Mouse (Mus musculus) lung, adult 18-20 months (tissue): Measurements from ENCODE around the gene Pcgf5.
"Not testable (repeated sequence)": the region's sequence is repeated elsewhere in the genome, so short reads cannot be mapped to it uniquely, and the experiment has no call there.

ENCODE experiments used
- DNase-seq, 2 experiments: peaks; one replicate each; pipeline ENCODE4 v3.0.0; 2022; ENCODE audit warnings: mixed read lengths in 2 of 2

Pcgf5 gene

GRCm38 (mm10) chr19:36388502-36388901 lies 40.4 kb downstream of the Pcgf5 start:
- DNase-seq = no peak

- DNase-seq = no peak
These were observed 42.6 kb downstream of the Pcgf5 start for GRCm38 (mm10) chr19:36390714-36391113.

- no peak for DNase-seq
These were observed 50.4 kb downstream of the Pcgf5 start for GRCm38 (mm10) chr19:36398500-36398899.

GRCm38 (mm10) chr19:36408352-36409100 lies 60.4 kb downstream of the Pcgf5 start:
- DNase-seq = no peak

GRCm38 (mm10) chr19:36409280-36409860 lies 61.3 kb downstream of the Pcgf5 start:
- DNase-seq = peak; percentile 95

GRCm38 (mm10) chr19:36409861-36410392 lies 61.8 kb downstream of the Pcgf5 start:
- no peak for DNase-seq

GRCm38 (mm10) chr19:36419885-36420284 lies 71.8 kb downstream of the Pcgf5 start:
- DNase-seq = no peak

- DNase-seq = no peak
These were observed 79.2 kb downstream of the Pcgf5 start for GRCm38 (mm10) chr19:36427195-36427876.

- DNase-seq = no peak
These were observed 80.0 kb downstream of the Pcgf5 start for GRCm38 (mm10) chr19:36428116-36428515.

- DNase-seq = no peak
These were observed 81.2 kb downstream of the Pcgf5 start for GRCm38 (mm10) chr19:36429354-36429753.

GRCm38 (mm10) chr19:36433161-36433560 lies 85.1 kb downstream of the Pcgf5 start:
- DNase-seq = no peak

GRCm38 (mm10) chr19:36439894-36440714 lies 92.0 kb downstream of the Pcgf5 start:
- DNase-seq = peak in 1 of 2 experiments; percentile 23

GRCm38 (mm10) chr19:36450997-36451608 lies 103.0 kb downstream of the Pcgf5 start:
- no peak for DNase-seq

GRCm38 (mm10) chr19:36451731-36452130 lies 103.6 kb downstream of the Pcgf5 start:
- DNase-seq = no peak

- not testable (repeated sequence) for DNase-seq
These were observed 104.1 kb downstream of the Pcgf5 start for GRCm38 (mm10) chr19:36452210-36452609.

GRCm38 (mm10) chr19:36453451-36453850 lies 105.3 kb downstream of the Pcgf5 start:
- no peak for DNase-seq

GRCm38 (mm10) chr19:36470106-36470505 lies 122.0 kb downstream of the Pcgf5 start:
- DNase-seq = peak; percentile 18 to 30

- no peak for DNase-seq
These were observed 123.2 kb downstream of the Pcgf5 start for GRCm38 (mm10) chr19:36471325-36471724.

GRCm38 (mm10) chr19:36476596-36476995 lies 128.5 kb downstream of the Pcgf5 start:
- DNase-seq = no peak

GRCm38 (mm10) chr19:36477151-36477550 lies 129.0 kb downstream of the Pcgf5 start:
- DNase-seq = no peak

- DNase-seq = no peak
These were observed 129.6 kb downstream of the Pcgf5 start for GRCm38 (mm10) chr19:36477684-36478083.

GRCm38 (mm10) chr19:36490911-36491310 lies 142.8 kb downstream of the Pcgf5 start:
- no peak for DNase-seq
